Mouse (Mus musculus) lung, adult 2 months (tissue): ENCODE data around the gene Ubqln4.

Source experiments
- CTCF ChIP-seq: fragments of 200-500 bp; IDR thresholded peaks from 2 replicates; pipeline ENCODE4 v1.5.1; 2011; ENCODE audit warnings: mild to moderate bottlenecking, low read length, control low read depth; ENCODE audit not compliant: insufficient read depth
- POLR2A ChIP-seq: fragments of 200-500 bp; IDR thresholded peaks from 2 replicates; pipeline ENCODE4 v1.6.1; 2011; ENCODE audit warnings: low read depth, mild to moderate bottlenecking, control low read depth, low read length, borderline replicate concordance; ENCODE audit errors: extremely low read depth

GRCm38 (mm10) chr3:88552082-88552645 is 1.4 kb upstream of the Ubqln4 start:
- TF ChIP-seq POLR2A (no peak), CTCF (no peak)
